Mouse (Mus musculus) intestine, embryonic 14.5 days (tissue): ENCODE results near the gene Zbtb17. TPM values are rescaled to one million over a fixed set of nuclear protein-coding genes. Genes with fewer than 3 reads are reported as not detected.

Source experiments
- ATAC-seq: fragments of 200-750 bp; cut with Nextera tagmentation; replicated peaks from 2 replicates; pipeline ENCODE4 v1.8.0; 2017; ENCODE audit warnings: low read depth, moderate number of reproducible peaks, moderate TSS enrichment, moderate library complexity; ENCODE audit not compliant: low FRiP score, low TSS enrichment
- DNase-seq: peaks from one replicate; pipeline ENCODE4 v3.0.0-alpha.2; 2018; ENCODE audit warnings: low spot score
- H3K27ac ChIP-seq: fragments of 300-500 bp; sonication (generic); 2 replicates; pipeline ENCODE4 v1.5.1; 2014; ENCODE audit warnings: low read depth, mild to moderate bottlenecking, control low read depth
- H3K27me3 ChIP-seq: fragments of 300-500 bp; sonication (generic); replicated peaks from 2 replicates; pipeline ENCODE4 v1.6.1; 2014; ENCODE audit warnings: low read length, control low read depth; ENCODE audit not compliant: control insufficient read depth, insufficient read depth
- H3K36me3 ChIP-seq: fragments of 300-500 bp; sonication (generic); 2 replicates; pipeline ENCODE4 v1.6.1; 2014; ENCODE audit warnings: low read length, control low read depth; ENCODE audit not compliant: control insufficient read depth, insufficient read depth
- H3K4me1 ChIP-seq: fragments of 300-500 bp; sonication (generic); replicated peaks from 2 replicates; pipeline ENCODE4 v1.6.1; 2014; ENCODE audit warnings: low read length, control low read depth, mixed read lengths; ENCODE audit not compliant: control insufficient read depth, insufficient read depth
- H3K4me2 ChIP-seq: fragments of 300-500 bp; sonication (generic); 2 replicates; pipeline ENCODE4 v1.6.1; 2014; ENCODE audit warnings: low read length
- H3K4me3 ChIP-seq: fragments of 300-500 bp; sonication (generic); 2 replicates; pipeline ENCODE4 v1.5.1; 2014; ENCODE audit warnings: low read depth, low read length, control low read depth, mixed read lengths
- H3K9ac ChIP-seq: fragments of 300-500 bp; sonication (generic); 2 replicates; pipeline ENCODE4 v1.6.1; 2014; ENCODE audit warnings: mild to moderate bottlenecking, low read length
- H3K9me3 ChIP-seq: fragments of 300-500 bp; sonication (generic); 2 replicates; pipeline ENCODE4 v1.6.1; 2016; ENCODE audit warnings: low read length, control low read depth; ENCODE audit not compliant: control insufficient read depth
- WGBS: fragments of 180-500 bp; shearing (Covaris S2); extraction: QIAGEN DNeasy Blood & Tissue Kit; methylation state at CpG from one replicate; pipeline ENCODE4 v1.1.7; 2014; 5-methylcytosine and 5-hydroxymethylcytosine counted together
- polyA plus RNA-seq: library from polyadenylated mRNA; unstranded; fragments of >200 nt; fragmentation: Nextera tagmentation; extraction: Ambion mirVana; gene quantifications from 2 replicates; pipeline ENCODE4 v1.2.1, GENCODE M21; 2014

The Zbtb17 gene
- polyA plus RNA-seq, 1 experiment from 2014 or later: 29.9 TPM

- Histone ChIP-seq H3K4me2 (no peak overlapping the region), H3K9ac (no peak overlapping the region), H3K27ac (no peak overlapping the region), H3K4me1 (peaks cover 11% of the 10 kb centered on the region; the same call in 1 of the 2 replicates), H3K4me3 (no peak overlapping the region), H3K27me3 (no peaks in the 10 kb centered on the region), H3K9me3 (no peaks in the 10 kb centered on the region), H3K36me3 (no peaks in the 10 kb centered on the region)
- 90% methylated on average over 3 of the region's 3 CpGs for WGBS
- ATAC-seq (no peak), DNase-seq (no peak)
Measured at GRCm38 (mm10) chr4:141408577-141408976, 35.9 kb upstream of the Zbtb17 start.

GRCm38 (mm10) chr4:141411430-141411992 lies 32.9 kb upstream of the Zbtb17 start:
- no peak overlapping the region for H3K4me2 ChIP-seq
- H3K4me3 ChIP-seq: no peak overlapping the region
- ATAC-seq: no peak
- no peak for DNase-seq
- 22% methylated on average over 22 of the region's 22 CpGs for WGBS
- H3K9ac ChIP-seq: no peak overlapping the region
- 0 out of 2 replicates have a peak, but pooled peaks cover 5% of the 10 kb centered on the region for H3K4me1 ChIP-seq
- no peaks in the 10 kb centered on the region for H3K27me3 ChIP-seq
- no peaks in the 10 kb centered on the region for H3K36me3 ChIP-seq
- no peak overlapping the region for H3K27ac ChIP-seq
- no peaks in the 10 kb centered on the region for H3K9me3 ChIP-seq

- Histone ChIP-seq H3K9ac (no peak within 1 kb of the TSS), H3K27me3 (no peaks in the 10 kb centered on the region), H3K9me3 (no peaks in the 10 kb centered on the region), H3K36me3 (no peaks in the 10 kb centered on the region), H3K4me1 (peaks cover 5% of the 10 kb centered on the region), H3K4me3 (no peak within 1 kb of the TSS), H3K4me2 (no peak within 1 kb of the TSS), H3K27ac (no peak within 1 kb of the TSS)
- ATAC-seq: no peak
- no peak for DNase-seq
- WGBS: 63% methylated on average over 7 of the region's 7 CpGs
Measured at GRCm38 (mm10) chr4:141415924-141416323, 28.5 kb upstream of the Zbtb17 start, which contains the start of gene Clcnkb. Clcnkb (minus strand) TSS chr4:141416014.

- WGBS: 57% methylated on average over 27 of the region's 27 CpGs
- no peak overlapping the region for H3K27ac ChIP-seq
- no peak for DNase-seq
Measured at GRCm38 (mm10) chr4:141419398-141420191, 24.9 kb upstream of the Zbtb17 start.

GRCm38 (mm10) chr4:141420192-141420829 lies 24.1 kb upstream of the Zbtb17 start, which contains the start of gene Hspb7:
Hspb7 (plus strand) TSS chr4:141420779.
- 54% methylated on average over 9 of the region's 9 CpGs for WGBS
- H3K4me1 ChIP-seq: peaks cover 15% of the 10 kb centered on the region
- peak within 1 kb of the TSS; percentile 17 for H3K9ac ChIP-seq
- ATAC-seq: no peak
- H3K36me3 ChIP-seq: no peaks in the 10 kb centered on the region
- no peak within 1 kb of the TSS for H3K4me3 ChIP-seq
- peak within 1 kb of the TSS; percentile 48 for H3K27ac ChIP-seq
- peak within 1 kb of the TSS; percentile 43 for H3K4me2 ChIP-seq
- no peaks in the 10 kb centered on the region for H3K9me3 ChIP-seq
- H3K27me3 ChIP-seq: no peaks in the 10 kb centered on the region
- no peak for DNase-seq

More at GRCm38 (mm10) chr4:141419398-141420191, 24.9 kb upstream of the Zbtb17 start:
- H3K27me3 ChIP-seq: no peaks in the 10 kb centered on the region
- H3K4me2 ChIP-seq: no peak overlapping the region
- H3K9ac ChIP-seq: no peak overlapping the region
- no peak for ATAC-seq
- H3K36me3 ChIP-seq: no peaks in the 10 kb centered on the region
- H3K4me1 ChIP-seq: peaks cover 15% of the 10 kb centered on the region
- no peaks in the 10 kb centered on the region for H3K9me3 ChIP-seq
- no peak overlapping the region for H3K4me3 ChIP-seq

- H3K27ac ChIP-seq: peak overlapping the region; percentile 48
- ATAC-seq: no peak
- WGBS: 36% methylated on average over 9 of the region's 9 CpGs
- H3K9ac ChIP-seq: no peak overlapping the region; the same call in 1 of the 2 replicates
- DNase-seq: no peak
- no peaks in the 10 kb centered on the region for H3K9me3 ChIP-seq
- H3K4me1 ChIP-seq: peaks cover 17% of the 10 kb centered on the region
- H3K36me3 ChIP-seq: no peaks in the 10 kb centered on the region
- no peaks in the 10 kb centered on the region for H3K27me3 ChIP-seq
- H3K4me3 ChIP-seq: no peak overlapping the region
- H3K4me2 ChIP-seq: 0 out of 2 replicates have a peak overlapping the region, but pooled peaks have one; percentile 43
Measured at GRCm38 (mm10) chr4:141420886-141421285, 23.6 kb upstream of the Zbtb17 start.

DNA sequence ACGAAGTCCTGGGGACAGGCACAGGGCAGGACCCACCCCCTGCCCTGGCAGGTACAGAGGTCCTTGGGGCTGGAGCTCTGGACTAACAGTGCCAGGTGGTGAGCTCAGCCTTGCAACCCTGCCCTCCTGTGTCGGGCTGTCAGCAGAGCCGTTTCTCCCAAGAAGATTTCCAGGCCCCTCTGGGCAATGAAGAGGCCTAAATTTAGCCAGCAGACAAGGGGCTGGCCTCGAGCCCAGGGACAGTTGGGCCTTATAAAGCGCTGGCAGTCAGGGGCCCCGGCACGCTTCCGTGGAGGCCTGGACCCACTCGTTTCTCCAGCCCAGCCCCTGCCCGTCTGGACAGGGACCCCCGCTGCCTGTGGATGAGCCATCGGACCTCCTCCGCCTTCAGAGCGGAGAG lies 23.0 kb upstream of the Zbtb17 start:
- WGBS: 38% methylated on average over 14 of the region's 14 CpGs
- ATAC-seq (no peak; the same call in 1 of the 2 replicates), DNase-seq (no peak)
- no peaks in the 10 kb centered on the region for H3K27me3 ChIP-seq
- H3K4me2 ChIP-seq: peak overlapping the region; percentile 43
- no peaks in the 10 kb centered on the region for H3K36me3 ChIP-seq
- H3K9ac ChIP-seq: peak overlapping the region; percentile 17
- H3K4me3 ChIP-seq: no peak overlapping the region
- H3K4me1 ChIP-seq: peaks cover 21% of the 10 kb centered on the region
- peak overlapping the region; percentile 48 for H3K27ac ChIP-seq
- no peaks in the 10 kb centered on the region for H3K9me3 ChIP-seq

GRCm38 (mm10) chr4:141422841-141423240 lies 21.6 kb upstream of the Zbtb17 start:
- Histone ChIP-seq H3K9ac (no peak overlapping the region), H3K27ac (no peak overlapping the region), H3K4me1 (peaks cover 21% of the 10 kb centered on the region), H3K9me3 (no peaks in the 10 kb centered on the region), H3K27me3 (no peaks in the 10 kb centered on the region), H3K4me3 (no peak overlapping the region), H3K4me2 (no peak overlapping the region; the same call in 1 of the 2 replicates), H3K36me3 (no peaks in the 10 kb centered on the region)
- WGBS: 81% methylated on average over 5 of the region's 5 CpGs
- ATAC-seq (no peak), DNase-seq (no peak)
